Mouse (Mus musculus): ENCODE data around the gene Slc30a5. TPM values are rescaled to one million over a fixed set of nuclear protein-coding genes. Genes with fewer than 3 reads are reported as not detected.

The Slc30a5 gene
- total and polyA plus RNA-seq, 2 experiments from 2014 or later = 23.0 to 59.7 TPM

DNA sequence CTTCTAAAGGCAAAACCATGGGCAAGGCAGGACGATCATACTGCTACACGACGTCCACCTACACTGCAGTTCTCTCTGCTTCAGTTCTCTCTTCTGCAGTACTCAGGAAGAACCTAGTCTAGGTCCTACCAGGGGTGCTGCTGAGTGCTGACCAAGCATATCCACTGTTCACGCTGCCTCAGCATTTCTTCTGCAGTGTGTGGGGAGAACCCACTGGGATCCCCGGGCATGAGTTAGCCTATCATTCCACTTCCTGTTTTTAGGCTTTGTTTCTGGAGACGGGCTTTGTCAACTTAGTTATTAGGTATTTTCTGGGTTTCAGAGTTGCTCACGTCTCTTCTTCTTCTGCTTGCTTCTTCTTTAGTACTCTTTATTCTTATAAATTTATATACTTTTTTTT lies 25.9 kb upstream of the Slc30a5 start:
- Histone ChIP-seq H3K4me1 (ENCODE audit: insufficient read depth) (no peaks in the 10 kb centered on the region), H3K9ac (no peak overlapping the region), H3K27me3 (ENCODE audit: insufficient read depth, low read length) (no peaks in the 10 kb centered on the region), H3K36me3 (ENCODE audit: insufficient read depth) (no peaks in the 10 kb centered on the region), H3K4me2 (ENCODE audit: low read depth) (no peak overlapping the region), H3K9me3 (ENCODE audit: low read length) (no peaks in the 10 kb centered on the region), H3K27ac (ENCODE audit: low read depth, low read length) (no peak overlapping the region), H3K4me3 (ENCODE audit: low read depth, low read length) (no peak overlapping the region)
- DNase-seq (no peak), ATAC-seq (no peak)
- 88% methylated on average over 7 of the region's 7 CpGs for WGBS
- no peak for TF ChIP-seq CTCF (IDR thresholded peaks at IDR 0.05; ENCODE audit: low read depth)

DNA sequence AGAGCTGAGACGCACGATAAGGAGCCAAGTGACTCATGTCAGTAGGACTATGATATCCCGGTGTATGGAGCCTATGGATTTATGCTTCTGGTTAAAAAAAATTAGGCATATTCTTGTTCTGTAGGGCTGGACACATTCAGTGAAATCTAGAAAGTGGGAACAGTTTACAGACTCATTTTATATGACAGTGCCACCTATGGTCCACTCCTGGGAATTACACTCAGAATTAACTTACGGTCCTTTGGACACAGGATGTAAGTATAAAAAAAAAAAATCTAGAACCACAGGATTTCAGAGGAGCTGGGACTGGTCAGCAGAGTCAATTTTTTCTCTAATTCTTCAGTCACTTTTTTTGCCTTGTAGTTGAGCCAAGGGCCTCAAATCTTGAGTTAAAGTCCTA lies 20.9 kb upstream of the Slc30a5 start:
- 48% methylated on average over 4 of the region's 4 CpGs for WGBS
- no peaks in the 10 kb centered on the region for H3K27me3 ChIP-seq (ENCODE audit: insufficient read depth, low read length)
- TF ChIP-seq CTCF (IDR thresholded peaks at IDR 0.05; ENCODE audit: low read depth) = peak; percentile 50
- H3K9me3 ChIP-seq (ENCODE audit: low read length) = no peaks in the 10 kb centered on the region
- H3K9ac ChIP-seq = no peak overlapping the region
- DNase-seq = peak; percentile 54
- no peaks in the 10 kb centered on the region for H3K4me1 ChIP-seq (ENCODE audit: insufficient read depth)
- H3K27ac ChIP-seq (ENCODE audit: low read depth, low read length) = no peak overlapping the region
- H3K4me3 ChIP-seq (ENCODE audit: low read depth, low read length) = no peak overlapping the region
- no peak overlapping the region for H3K4me2 ChIP-seq (ENCODE audit: low read depth)
- H3K36me3 ChIP-seq (ENCODE audit: insufficient read depth) = no peaks in the 10 kb centered on the region
- no peak for ATAC-seq

DNA sequence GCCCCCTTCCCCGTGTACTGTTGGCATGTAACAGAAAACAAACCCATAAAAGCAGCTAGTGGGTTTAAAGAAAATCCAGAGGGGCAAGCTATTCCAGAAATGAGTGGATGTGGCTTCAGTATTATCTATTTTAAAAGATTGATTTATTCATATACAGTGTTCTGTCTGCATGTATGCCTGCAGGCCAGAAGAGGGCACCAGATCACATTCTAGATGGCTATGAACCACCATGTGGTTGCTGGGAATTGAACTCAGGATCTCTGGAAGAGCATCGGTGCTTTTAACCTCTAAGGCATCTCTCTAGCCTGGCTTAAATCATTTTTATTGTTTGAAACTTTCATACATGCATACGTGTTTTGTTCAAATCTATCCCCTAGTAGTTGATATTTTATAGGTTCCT lies 19.9 kb upstream of the Slc30a5 start:
- 73% methylated on average over 3 of the region's 3 CpGs for WGBS

DNA sequence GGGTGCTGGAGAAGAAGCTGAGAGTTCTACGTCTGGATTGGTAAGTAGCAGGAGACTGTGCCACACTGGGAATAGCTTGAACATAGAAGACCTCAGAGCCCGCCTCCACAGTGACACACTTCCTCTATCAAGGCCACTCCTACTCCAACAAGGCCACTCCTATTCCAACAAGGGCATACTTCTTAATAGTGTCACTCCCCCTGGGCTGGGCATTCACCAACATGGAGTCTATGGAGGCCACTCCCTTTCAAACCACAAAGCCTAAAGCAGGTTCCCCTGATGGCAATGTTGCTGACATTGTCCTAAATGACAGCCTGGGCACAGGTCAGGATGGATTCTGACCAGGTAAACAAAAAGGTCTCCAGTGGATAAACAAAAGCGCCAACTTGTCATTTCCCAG lies 15.9 kb upstream of the Slc30a5 start:
- ATAC-seq = no peak
- 95% methylated on average over 3 of the region's 3 CpGs for WGBS
- no peak for DNase-seq
- no peak for TF ChIP-seq CTCF (IDR thresholded peaks at IDR 0.05; ENCODE audit: low read depth)
- no peak overlapping the region for H3K27ac ChIP-seq (ENCODE audit: low read depth, low read length)
- no peaks in the 10 kb centered on the region for H3K4me1 ChIP-seq (ENCODE audit: insufficient read depth)
- no peak overlapping the region for H3K9ac ChIP-seq
- H3K9me3 ChIP-seq (ENCODE audit: low read length) = no peaks in the 10 kb centered on the region
- no peak overlapping the region for H3K4me3 ChIP-seq (ENCODE audit: low read depth, low read length)
- no peaks in the 10 kb centered on the region for H3K27me3 ChIP-seq (ENCODE audit: insufficient read depth, low read length)
- H3K4me2 ChIP-seq (ENCODE audit: low read depth) = no peak overlapping the region
- H3K36me3 ChIP-seq (ENCODE audit: insufficient read depth) = no peaks in the 10 kb centered on the region

More for the DNA sequence above, 19.9 kb upstream of the Slc30a5 start:
- DNase-seq (no peak), ATAC-seq (no peak)
- no peaks in the 10 kb centered on the region for H3K9me3 ChIP-seq (ENCODE audit: low read length)
- H3K4me2 ChIP-seq (ENCODE audit: low read depth) = no peak overlapping the region
- no peaks in the 10 kb centered on the region for H3K4me1 ChIP-seq (ENCODE audit: insufficient read depth)
- H3K4me3 ChIP-seq (ENCODE audit: low read depth, low read length) = no peak overlapping the region
- H3K9ac ChIP-seq = no peak overlapping the region
- H3K27me3 ChIP-seq (ENCODE audit: insufficient read depth, low read length) = no peaks in the 10 kb centered on the region
- H3K27ac ChIP-seq (ENCODE audit: low read depth, low read length) = no peak overlapping the region
- peak; percentile 41 for TF ChIP-seq CTCF (IDR thresholded peaks at IDR 0.05; ENCODE audit: low read depth)
- no peaks in the 10 kb centered on the region for H3K36me3 ChIP-seq (ENCODE audit: insufficient read depth)

DNA sequence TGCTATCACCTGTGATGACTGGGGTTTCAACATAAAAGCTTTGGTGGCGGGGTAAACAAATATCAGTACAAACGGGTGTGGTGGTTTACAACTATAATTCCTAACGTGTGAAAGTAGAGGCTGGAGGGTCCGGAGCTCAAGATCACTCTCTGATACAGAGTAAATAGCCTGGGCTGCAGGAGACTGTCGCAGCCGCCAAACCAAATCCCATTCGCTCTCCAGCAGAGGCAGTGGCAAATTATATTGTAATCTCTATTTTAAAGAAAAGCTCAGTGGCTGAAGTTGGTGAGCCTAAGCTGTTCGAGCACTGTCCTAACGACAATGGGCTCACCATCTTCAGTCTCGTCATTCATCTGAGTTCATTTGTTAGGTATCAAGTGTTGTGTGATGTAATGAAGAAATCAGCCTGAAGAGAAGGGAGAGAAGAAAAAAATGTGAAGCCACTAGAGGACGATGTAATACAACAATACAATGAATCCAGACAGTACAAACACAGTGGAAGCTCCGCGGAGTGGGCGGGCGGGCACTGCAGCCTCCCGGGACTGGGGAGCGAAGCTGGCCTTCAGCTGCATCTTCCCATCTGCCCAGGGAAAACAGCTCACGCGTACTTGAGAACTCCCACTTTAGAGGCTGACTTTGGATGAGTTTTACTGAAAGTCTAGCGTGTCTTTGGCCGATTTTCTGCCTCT lies 13.8 kb upstream of the Slc30a5 start:
- Histone ChIP-seq H3K4me2 (ENCODE audit: low read depth) (peak overlapping the region; percentile 35), H3K27me3 (ENCODE audit: insufficient read depth, low read length) (no peaks in the 10 kb centered on the region), H3K36me3 (ENCODE audit: insufficient read depth) (no peaks in the 10 kb centered on the region), H3K9ac (no peak overlapping the region), H3K9me3 (ENCODE audit: low read length) (no peaks in the 10 kb centered on the region), H3K4me1 (ENCODE audit: insufficient read depth) (no peaks in the 10 kb centered on the region), H3K27ac (ENCODE audit: low read depth, low read length) (no peak overlapping the region), H3K4me3 (ENCODE audit: low read depth, low read length) (peak overlapping the region; percentile 14)
- TF ChIP-seq CTCF (IDR thresholded peaks at IDR 0.05; ENCODE audit: low read depth) = peak; percentile 83
- 35% methylated on average over 21 of the region's 21 CpGs for WGBS
- ATAC-seq (peak; percentile 93), DNase-seq (peak; percentile 68)

DNA sequence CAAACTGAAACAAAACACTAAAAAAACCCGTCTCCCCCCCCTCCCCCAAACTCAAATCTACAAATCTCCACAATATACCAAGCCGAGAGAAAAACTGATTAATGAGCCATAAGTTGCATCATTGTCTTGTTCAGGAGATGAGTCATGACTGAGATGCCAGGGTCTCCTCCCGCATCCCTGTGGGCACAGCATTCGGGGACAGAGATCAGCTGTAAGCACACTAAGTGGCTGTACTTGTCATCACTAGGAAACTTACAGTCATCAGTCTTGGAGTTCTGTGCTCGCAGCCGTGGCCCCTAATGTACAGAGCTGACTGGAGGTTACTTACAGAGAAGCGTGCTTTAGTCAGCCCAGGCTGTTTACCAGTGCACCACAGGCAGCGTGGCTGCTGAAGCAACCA lies 13.0 kb upstream of the Slc30a5 start:
- DNase-seq = no peak
- H3K4me2 ChIP-seq (ENCODE audit: low read depth) = no peak overlapping the region
- WGBS = 84% methylated on average over 8 of the region's 8 CpGs
- no peaks in the 10 kb centered on the region for H3K4me1 ChIP-seq (ENCODE audit: insufficient read depth)
- H3K4me3 ChIP-seq (ENCODE audit: low read depth, low read length) = no peak overlapping the region
- no peak for TF ChIP-seq CTCF (IDR thresholded peaks at IDR 0.05; ENCODE audit: low read depth)
- ATAC-seq = no peak
- H3K36me3 ChIP-seq (ENCODE audit: insufficient read depth) = no peaks in the 10 kb centered on the region
- H3K27ac ChIP-seq (ENCODE audit: low read depth, low read length) = no peak overlapping the region
- H3K9ac ChIP-seq = no peak overlapping the region
- H3K9me3 ChIP-seq (ENCODE audit: low read length) = no peaks in the 10 kb centered on the region
- no peaks in the 10 kb centered on the region for H3K27me3 ChIP-seq (ENCODE audit: insufficient read depth, low read length)

DNA sequence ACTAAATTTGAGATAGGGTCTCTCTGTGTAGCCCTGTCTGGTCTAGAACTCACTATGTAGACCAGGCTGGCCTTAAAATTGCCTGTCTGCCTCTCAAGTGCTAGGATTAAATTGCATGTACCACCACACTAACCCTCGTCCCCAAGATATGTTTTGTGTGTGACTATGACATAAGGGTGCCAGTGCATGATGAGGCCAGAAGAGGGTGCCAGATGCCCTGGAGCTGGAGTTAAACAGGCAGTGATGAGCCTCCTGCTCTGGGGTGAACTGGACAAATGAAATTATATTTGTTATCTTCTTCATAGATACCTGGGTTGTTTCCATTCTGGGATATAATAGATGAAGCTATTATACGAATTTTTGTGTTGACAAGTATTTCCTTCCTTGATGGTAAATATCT lies 10.7 kb upstream of the Slc30a5 start:
- H3K27me3 ChIP-seq (ENCODE audit: insufficient read depth, low read length) = no peaks in the 10 kb centered on the region
- TF ChIP-seq CTCF (IDR thresholded peaks at IDR 0.05; ENCODE audit: low read depth) = peak; percentile 48
- no peak overlapping the region for H3K4me2 ChIP-seq (ENCODE audit: low read depth)
- no peak for ATAC-seq
- no peak overlapping the region for H3K4me3 ChIP-seq (ENCODE audit: low read depth, low read length)
- H3K9me3 ChIP-seq (ENCODE audit: low read length) = no peaks in the 10 kb centered on the region
- no peaks in the 10 kb centered on the region for H3K4me1 ChIP-seq (ENCODE audit: insufficient read depth)
- no peak for DNase-seq
- H3K36me3 ChIP-seq (ENCODE audit: insufficient read depth) = no peaks in the 10 kb centered on the region
- WGBS = 73% methylated on average over 2 of the region's 2 CpGs
- H3K27ac ChIP-seq (ENCODE audit: low read depth, low read length) = no peak overlapping the region
- no peak overlapping the region for H3K9ac ChIP-seq

Data from forebrain, postnatal 0 days (tissue).